In the genomic region with DNA sequence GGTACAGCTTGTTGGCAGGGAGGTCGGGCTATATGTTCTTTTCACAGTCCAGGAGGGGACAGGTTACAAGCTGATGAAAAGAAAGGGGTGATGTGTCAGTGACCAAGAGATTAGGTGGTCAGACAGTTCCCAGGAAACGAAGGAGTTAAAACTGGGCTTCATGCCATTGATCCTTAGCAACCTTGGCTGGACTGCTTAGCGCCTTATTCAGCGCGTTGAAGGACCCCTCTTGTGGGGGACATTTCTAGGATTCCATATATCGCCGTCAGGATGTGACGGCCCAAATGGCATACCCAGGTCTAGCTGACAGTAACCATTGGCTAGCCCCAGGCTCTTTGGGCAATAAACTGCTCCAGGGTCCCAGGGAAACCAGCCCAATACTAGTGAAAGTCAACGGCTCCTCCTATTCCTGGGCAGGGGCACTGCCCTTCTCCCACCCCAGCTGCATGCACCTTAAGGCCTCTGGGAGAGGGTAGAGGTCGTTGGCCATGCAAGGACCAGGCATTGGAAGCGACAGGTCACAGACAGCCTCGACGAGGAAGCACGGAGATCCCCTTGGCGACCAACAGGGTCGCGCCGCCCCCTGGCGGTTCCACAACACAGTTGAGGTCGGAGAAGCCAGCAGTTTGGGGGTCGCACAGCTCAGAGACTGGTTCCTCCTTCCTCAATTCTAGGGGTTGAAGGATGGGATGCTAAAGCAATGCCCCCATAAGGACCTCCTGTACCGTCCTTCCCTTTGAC, we compare ENCODE assay signal across 8 mouse cellular contexts.
DNase-seq lines count a peak whose midpoint lies in the region; ATAC-seq and TF ChIP-seq lines count a peak whose summit lies in the region.

No protein-coding gene starts in this region.

- TF ChIP-seq CTCF in ES-Bruce4 (IDR thresholded peaks at IDR 0.05; ENCODE audit: low read depth, low read length), result peak; percentile 67
- 0 out of 2 replicates have a peak, but pooled peaks have one; percentile 25 for TF ChIP-seq CTCF in cortical plate, adult 2 months (IDR thresholded peaks at IDR 0.05; ENCODE audit: extremely low read depth, insufficient read depth, low read length)

- no peak overlapping the region for H3K27ac ChIP-seq in ES-Bruce4 (ENCODE audit: insufficient read depth, low read length)
- H3K27ac ChIP-seq in cortical plate, adult 2 months (ENCODE audit: insufficient read depth, low read length), result peak overlapping the region; percentile 33
- H3K27ac ChIP-seq in heart, embryonic 10.5 days, result peak overlapping the region; percentile 83
- peak overlapping the region; percentile 96 for H3K27ac ChIP-seq in midbrain, embryonic 12.5 days (replicated peaks)

- no peak for TF ChIP-seq POLR2A in ES-Bruce4 (IDR thresholded peaks at IDR 0.05; ENCODE audit: insufficient read depth, low read length)
- TF ChIP-seq POLR2A in cortical plate, adult 2 months (IDR thresholded peaks at IDR 0.05; ENCODE audit: extremely low read depth, insufficient read depth, low read length), result no peak

- TF ChIP-seq EP300 in ES-Bruce4 (IDR thresholded peaks at IDR 0.05; ENCODE audit: insufficient read depth, low read depth, low read length), result no peak

- H3K4me3 ChIP-seq in ES-Bruce4 (ENCODE audit: low read depth, low read length), result peak overlapping the region; percentile 50
- peak overlapping the region; percentile 36; the same call in 1 of the 2 replicates for H3K4me3 ChIP-seq in cortical plate, adult 2 months (ENCODE audit: insufficient read depth, low read length)
- peak overlapping the region; percentile 75 for H3K4me3 ChIP-seq in heart, embryonic 10.5 days
- H3K4me3 ChIP-seq in midbrain, embryonic 12.5 days, result peak overlapping the region; percentile 56

- H3K4me2 ChIP-seq in midbrain, embryonic 12.5 days (replicated peaks), result peak overlapping the region; percentile 98

- H3K4me1 ChIP-seq in ES-Bruce4 (ENCODE audit: control insufficient read depth, insufficient read depth, low read length), result no peaks in the 10 kb centered on the region
- H3K4me1 ChIP-seq in cortical plate, adult 2 months (ENCODE audit: control insufficient read depth, insufficient read depth, low read length), result peaks cover 8% of the 10 kb centered on the region
- H3K4me1 ChIP-seq in heart, embryonic 10.5 days, result peaks cover 57% of the 10 kb centered on the region
- peaks cover 27% of the 10 kb centered on the region for H3K4me1 ChIP-seq in midbrain, embryonic 12.5 days

- peak overlapping the region; percentile 70 for H3K9ac ChIP-seq in ES-Bruce4 (ENCODE audit: low read depth, poor library complexity, severe bottlenecking)
- H3K9ac ChIP-seq in midbrain, embryonic 12.5 days (replicated peaks), result peak overlapping the region; percentile 70; the same call in 1 of the 2 replicates

- H3K27me3 ChIP-seq in ES-Bruce4 (ENCODE audit: control insufficient read depth, insufficient read depth, low read length, poor library complexity, severe bottlenecking), result peaks cover 8% of the 10 kb centered on the region
- H3K27me3 ChIP-seq in heart, embryonic 10.5 days (ENCODE audit: insufficient read depth, poor library complexity, severe bottlenecking), result peaks cover 99% of the 10 kb centered on the region
- peaks cover 100% of the 10 kb centered on the region for H3K27me3 ChIP-seq in midbrain, embryonic 12.5 days

- no peaks in the 10 kb centered on the region for H3K36me3 ChIP-seq in ES-Bruce4 (ENCODE audit: control insufficient read depth, insufficient read depth, low read length, poor library complexity, severe bottlenecking)
- H3K36me3 ChIP-seq in heart, embryonic 10.5 days, result no peaks in the 10 kb centered on the region
- H3K36me3 ChIP-seq in midbrain, embryonic 12.5 days, result no peaks in the 10 kb centered on the region

- no peaks in the 10 kb centered on the region for H3K9me3 ChIP-seq in ES-Bruce4 (replicated peaks; ENCODE audit: control insufficient read depth, insufficient read depth, low read length, poor library complexity, severe bottlenecking)
- no peaks in the 10 kb centered on the region for H3K9me3 ChIP-seq in heart, embryonic 10.5 days
- no peaks in the 10 kb centered on the region for H3K9me3 ChIP-seq in midbrain, embryonic 12.5 days

- peak; percentile 54 to 57 for DNase-seq in B cell, adult 2 months
- DNase-seq in heart, embryonic 10.5 days (ENCODE audit: low spot score), result peak; percentile 89
- DNase-seq in kidney, postnatal 4 days, result peak; percentile 69 to 77
- no peak for DNase-seq in urinary bladder, adult 18-20 months (ENCODE audit: low spot score in 2 of 2)
- no peak for DNase-seq in frontal cortex, postnatal 25 days (ENCODE audit: low spot score in 2 of 2)

- peak; percentile 66 for ATAC-seq in midbrain, embryonic 12.5 days (ENCODE audit: low FRiP score, low read depth)

- WGBS in heart, embryonic 10.5 days, result 4% methylated on average over 22 of the region's 22 CpGs
- 5% methylated on average over 22 of the region's 22 CpGs for WGBS in midbrain, embryonic 12.5 days

Comparison
In these comparisons a context has a peak if more than half of its experiments do, and no peak if none do; other contexts are left out.
1. DNase-seq: peak in B cell, adult 2 months (2 of 2), heart, embryonic 10.5 days (single experiment) and kidney, postnatal 4 days (2 of 2); none in urinary bladder, adult 18-20 months (0 of 2) and frontal cortex, postnatal 25 days (0 of 2).
2. Peak in every context shown above with its lines, with median percentiles within 50 percentile points of each other: H3K4me3 ChIP-seq.